8 mouse cellular contexts compared by ENCODE assay signal in the genomic region with DNA sequence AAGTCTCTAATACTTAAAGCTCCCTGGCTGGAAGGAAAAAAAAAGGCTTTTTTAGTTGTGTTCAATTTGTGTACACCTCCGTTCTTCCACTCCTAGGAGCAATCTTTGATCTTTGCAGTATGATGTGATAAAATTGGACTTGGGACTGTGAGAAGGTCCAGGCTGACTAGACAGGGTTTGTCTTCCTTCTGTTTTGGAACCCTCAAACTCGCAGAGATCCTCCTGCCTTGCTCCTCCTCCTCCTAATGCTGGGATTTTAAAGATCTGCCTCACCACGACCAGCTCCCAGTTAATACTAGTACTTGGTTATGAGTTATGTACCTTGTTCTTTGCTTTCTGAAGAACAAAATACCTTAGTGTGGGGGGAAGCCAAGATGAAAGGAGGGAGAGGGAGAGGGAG. TPM values are rescaled to one million over a fixed set of nuclear protein-coding genes. Genes with fewer than 3 reads are reported as not detected.
DNase-seq lines count a peak whose midpoint lies in the region; ATAC-seq and TF ChIP-seq lines count a peak whose summit lies in the region.
"Not testable (repeated sequence)": the region's sequence is repeated elsewhere in the genome, so short reads cannot be mapped to it uniquely, and the experiment has no call there.

No protein-coding gene starts in this region.

- not testable (repeated sequence) for DNase-seq in forebrain, embryonic 11.5 days (ENCODE audit: low spot score); intestine, embryonic 14.5 days (ENCODE audit: low spot score); limb, embryonic 11.5 days (ENCODE audit: low spot score); lung, adult 2 months; stomach, postnatal 0 days (ENCODE audit: low spot score)

- not testable (repeated sequence) for TF ChIP-seq POLR2A in bone marrow macrophage, adult 2 months (IDR thresholded peaks at IDR 0.05; ENCODE audit: borderline replicate concordance, low read depth, low read length); lung, adult 2 months (IDR thresholded peaks at IDR 0.05; ENCODE audit: borderline replicate concordance, extremely low read depth, low read depth, low read length)

- 0 out of 2 replicates have a peak overlapping the region, but pooled peaks have one; percentile 6 for H3K27ac ChIP-seq in bone marrow macrophage, adult 2 months (ENCODE audit: insufficient read depth, low read depth, low read length)
- not testable (repeated sequence) for H3K27ac ChIP-seq in forebrain, embryonic 11.5 days (ENCODE audit: low read depth, low read length); intestine, embryonic 14.5 days (ENCODE audit: low read depth); limb, embryonic 11.5 days (replicated peaks; ENCODE audit: low read depth, low read length); midbrain, embryonic 16.5 days (ENCODE audit: low read length)
- H3K27ac ChIP-seq in heart, embryonic 13.5 days (replicated peaks) = peak overlapping the region; percentile 93; the same call in 1 of the 2 replicates
- peak overlapping the region; percentile 91; the same call in 1 of the 2 replicates for H3K27ac ChIP-seq in stomach, postnatal 0 days (replicated peaks)

- WGBS in forebrain, embryonic 11.5 days = 36% methylated on average over 3 of the region's 3 CpGs
- 31% methylated on average over 3 of the region's 3 CpGs for WGBS in heart, embryonic 13.5 days
- whole genome bisulfite sequencing in intestine, embryonic 14.5 days = 27% methylated on average over 3 of the region's 3 CpGs
- 26% methylated on average over 3 of the region's 3 CpGs for WGBS in limb, embryonic 11.5 days
- WGBS in lung, adult 2 months = 9% methylated on average over 3 of the region's 3 CpGs
- WGBS in midbrain, embryonic 16.5 days = 24% methylated on average over 3 of the region's 3 CpGs
- WGBS in stomach, postnatal 0 days = 22% methylated on average over 3 of the region's 3 CpGs

- H3K9ac ChIP-seq in forebrain, embryonic 11.5 days (ENCODE audit: low read length) = peak overlapping the region; percentile 65; the same call in 1 of the 2 replicates
- H3K9ac ChIP-seq in heart, embryonic 13.5 days = peak overlapping the region; percentile 81
- H3K9ac ChIP-seq in intestine, embryonic 14.5 days (ENCODE audit: low read length); limb, embryonic 11.5 days (ENCODE audit: low read length): not testable (repeated sequence)
- H3K9ac ChIP-seq in midbrain, embryonic 16.5 days (ENCODE audit: low read depth, low read length) = peak overlapping the region; percentile 69; the same call in 1 of the 2 replicates
- peak overlapping the region; percentile 57 for H3K9ac ChIP-seq in stomach, postnatal 0 days (ENCODE audit: low read length)

- H3K9me3 ChIP-seq in forebrain, embryonic 11.5 days (ENCODE audit: control insufficient read depth, low read length); heart, embryonic 13.5 days; intestine, embryonic 14.5 days (ENCODE audit: control insufficient read depth, low read length); limb, embryonic 11.5 days (ENCODE audit: control insufficient read depth, low read length); midbrain, embryonic 16.5 days (replicated peaks; ENCODE audit: control insufficient read depth, low read length, poor library complexity, severe bottlenecking); stomach, postnatal 0 days (ENCODE audit: control insufficient read depth, low read length): not testable (repeated sequence)

- H3K4me1 ChIP-seq in bone marrow macrophage, adult 2 months (ENCODE audit: control insufficient read depth, insufficient read depth, low read length); forebrain, embryonic 11.5 days (replicated peaks; ENCODE audit: control insufficient read depth, insufficient read depth, low read length); intestine, embryonic 14.5 days (replicated peaks; ENCODE audit: control insufficient read depth, insufficient read depth, low read length); limb, embryonic 11.5 days (ENCODE audit: control insufficient read depth, insufficient read depth, low read length); lung, adult 2 months (ENCODE audit: control insufficient read depth, insufficient read depth, low read length); midbrain, embryonic 16.5 days (ENCODE audit: control insufficient read depth, insufficient read depth, low read length); stomach, postnatal 0 days (replicated peaks; ENCODE audit: control insufficient read depth, insufficient read depth): not testable (repeated sequence)
- peaks cover 12% of the 10 kb centered on the region for H3K4me1 ChIP-seq in heart, embryonic 13.5 days

- H3K4me3 ChIP-seq in bone marrow macrophage, adult 2 months (ENCODE audit: insufficient read depth, low read length) = peak overlapping the region; percentile 88
- peak overlapping the region; percentile 42 for H3K4me3 ChIP-seq in forebrain, embryonic 11.5 days (ENCODE audit: low read depth, low read length)
- peak overlapping the region; percentile 65 for H3K4me3 ChIP-seq in heart, embryonic 13.5 days
- peak overlapping the region; percentile 56 for H3K4me3 ChIP-seq in intestine, embryonic 14.5 days (ENCODE audit: low read depth, low read length)
- H3K4me3 ChIP-seq in limb, embryonic 11.5 days (ENCODE audit: low read depth, low read length) = peak overlapping the region; percentile 45
- H3K4me3 ChIP-seq in lung, adult 2 months (replicated peaks; ENCODE audit: extremely low read depth, low read depth, low read length) = peak overlapping the region; percentile 21
- H3K4me3 ChIP-seq in midbrain, embryonic 16.5 days (ENCODE audit: low read depth, low read length) = peak overlapping the region; percentile 43
- peak overlapping the region; percentile 51 for H3K4me3 ChIP-seq in stomach, postnatal 0 days (ENCODE audit: low read depth, low read length)

- H3K27me3 ChIP-seq in forebrain, embryonic 11.5 days (ENCODE audit: control insufficient read depth, insufficient read depth, low read length); heart, embryonic 13.5 days (replicated peaks); intestine, embryonic 14.5 days (replicated peaks; ENCODE audit: control insufficient read depth, insufficient read depth, low read length); limb, embryonic 11.5 days (ENCODE audit: control insufficient read depth, insufficient read depth, low read length); midbrain, embryonic 16.5 days (ENCODE audit: control insufficient read depth, insufficient read depth, low read depth, low read length); stomach, postnatal 0 days (ENCODE audit: control insufficient read depth, insufficient read depth, low read length): not testable (repeated sequence)

- TF ChIP-seq CTCF in bone marrow macrophage, adult 2 months (IDR thresholded peaks at IDR 0.05; ENCODE audit: low read depth, low read length); lung, adult 2 months (IDR thresholded peaks at IDR 0.05; ENCODE audit: insufficient read depth, low read length); stomach, postnatal 0 days (IDR thresholded peaks at IDR 0.05; ENCODE audit: low read depth): not testable (repeated sequence)

- peak overlapping the region; percentile 61 for H3K4me2 ChIP-seq in forebrain, embryonic 11.5 days (ENCODE audit: low read depth, low read length, severe bottlenecking)
- peak overlapping the region; percentile 81 for H3K4me2 ChIP-seq in heart, embryonic 13.5 days
- H3K4me2 ChIP-seq in intestine, embryonic 14.5 days (ENCODE audit: low read length) = peak overlapping the region; percentile 60
- H3K4me2 ChIP-seq in limb, embryonic 11.5 days (ENCODE audit: low read depth, severe bottlenecking) = peak overlapping the region; percentile 54
- peak overlapping the region; percentile 75 for H3K4me2 ChIP-seq in midbrain, embryonic 16.5 days (ENCODE audit: low read length)
- H3K4me2 ChIP-seq in stomach, postnatal 0 days (replicated peaks; ENCODE audit: low read depth) = peak overlapping the region; percentile 69

- not testable (repeated sequence) for ATAC-seq in forebrain, embryonic 11.5 days (replicated peaks; ENCODE audit: low FRiP score); heart, embryonic 13.5 days (ENCODE audit: extremely low read depth, insufficient number of reproducible peaks, low FRiP score, low TSS enrichment); intestine, embryonic 14.5 days (replicated peaks; ENCODE audit: low FRiP score, low TSS enrichment, low read depth); limb, embryonic 11.5 days (ENCODE audit: insufficient number of reproducible peaks, low FRiP score, low TSS enrichment, low read depth); midbrain, embryonic 16.5 days; stomach, postnatal 0 days (ENCODE audit: low FRiP score, low TSS enrichment)

- not testable (repeated sequence) for H3K36me3 ChIP-seq in forebrain, embryonic 11.5 days (ENCODE audit: control insufficient read depth, insufficient read depth, low read length); intestine, embryonic 14.5 days (ENCODE audit: control insufficient read depth, insufficient read depth, low read length); limb, embryonic 11.5 days (ENCODE audit: control insufficient read depth, insufficient read depth, low read length); midbrain, embryonic 16.5 days (ENCODE audit: control insufficient read depth, insufficient read depth, low read length); stomach, postnatal 0 days (ENCODE audit: control insufficient read depth, insufficient read depth, low read length)
- peaks cover 15% of the 10 kb centered on the region for H3K36me3 ChIP-seq in heart, embryonic 13.5 days

- TF ChIP-seq EP300 in stomach, postnatal 0 days (optimal IDR thresholded peaks at IDR 0.05) = not testable (repeated sequence)

RNA-seq across cellular contexts. Expression of a gene that starts 1.2 kb away (rescaled TPM):
- polyA plus RNA-seq in bone marrow macrophage, adult 2 months (2012; ENCODE audit: insufficient read depth, insufficient read length, missing spikeins) = 7.7 and 45.7 TPM in 2 replicates
- not detected in 2 replicates for polyA plus RNA-seq in forebrain, embryonic 11.5 days (2014; fragmentation: Nextera tagmentation; extraction: Ambion mirVana)
- polyA plus RNA-seq in heart, embryonic 13.5 days (2015; fragmentation: Nextera tagmentation; extraction: Ambion mirVana) = not detected in 2 replicates
- polyA plus RNA-seq in intestine, embryonic 14.5 days (2014; fragmentation: Nextera tagmentation; extraction: Ambion mirVana) = not detected in 2 replicates
- polyA plus RNA-seq in limb, embryonic 11.5 days (2014; fragmentation: Nextera tagmentation; extraction: Ambion mirVana) = not detected in 2 replicates
- polyA plus RNA-seq in lung, adult 2 months (2012; rRNA removed) = 20.3 and 46.2 TPM in 2 replicates
- not detected in 2 replicates for polyA plus RNA-seq in midbrain, embryonic 16.5 days (2015; fragmentation: Nextera tagmentation; extraction: Ambion mirVana)
- polyA plus RNA-seq in stomach, postnatal 0 days (2015; fragmentation: Nextera tagmentation; extraction: Ambion mirVana) = not detected in 2 replicates

RNA-seq across cellular contexts. Expression of a gene that starts 10.3 kb away (rescaled TPM):
- polyA plus RNA-seq in bone marrow macrophage, adult 2 months (2012; ENCODE audit: insufficient read depth, insufficient read length, missing spikeins) = 1.7 and 4.5 TPM in 2 replicates
- polyA plus RNA-seq in forebrain, embryonic 11.5 days (2014; fragmentation: Nextera tagmentation; extraction: Ambion mirVana) = 0.24 and 0.39 TPM in 2 replicates
- polyA plus RNA-seq in heart, embryonic 13.5 days (2015; fragmentation: Nextera tagmentation; extraction: Ambion mirVana) = 0.74 TPM in 1 of 2 replicates, not detected in the other
- polyA plus RNA-seq in intestine, embryonic 14.5 days (2014; fragmentation: Nextera tagmentation; extraction: Ambion mirVana) = 0.93 and 1.1 TPM in 2 replicates
- 0.34 and 0.84 TPM in 2 replicates for polyA plus RNA-seq in limb, embryonic 11.5 days (2014; fragmentation: Nextera tagmentation; extraction: Ambion mirVana)
- polyA plus RNA-seq in lung, adult 2 months (2012; rRNA removed) = 0.97 and 1.1 TPM in 2 replicates
- polyA plus RNA-seq in midbrain, embryonic 16.5 days (2015; fragmentation: Nextera tagmentation; extraction: Ambion mirVana) = 1.1 and 1.3 TPM in 2 replicates
- 0.33 and 0.40 TPM in 2 replicates for polyA plus RNA-seq in stomach, postnatal 0 days (2015; fragmentation: Nextera tagmentation; extraction: Ambion mirVana)

RNA-seq across cellular contexts. Expression of a gene that starts 14.6 kb away (rescaled TPM):
- polyA plus RNA-seq in bone marrow macrophage, adult 2 months (2012; ENCODE audit: insufficient read depth, insufficient read length, missing spikeins) = 219 and 232 TPM in 2 replicates
- 64.9 and 69.6 TPM in 2 replicates for polyA plus RNA-seq in forebrain, embryonic 11.5 days (2014; fragmentation: Nextera tagmentation; extraction: Ambion mirVana)
- 36.5 and 41.3 TPM in 2 replicates for polyA plus RNA-seq in heart, embryonic 13.5 days (2015; fragmentation: Nextera tagmentation; extraction: Ambion mirVana)
- polyA plus RNA-seq in intestine, embryonic 14.5 days (2014; fragmentation: Nextera tagmentation; extraction: Ambion mirVana) = 75.2 TPM in 2 replicates
- polyA plus RNA-seq in limb, embryonic 11.5 days (2014; fragmentation: Nextera tagmentation; extraction: Ambion mirVana) = 78.4 and 86.1 TPM in 2 replicates
- polyA plus RNA-seq in lung, adult 2 months (2012; rRNA removed) = 35.3 and 37.0 TPM in 2 replicates
- 20.8 and 22.8 TPM in 2 replicates for polyA plus RNA-seq in midbrain, embryonic 16.5 days (2015; fragmentation: Nextera tagmentation; extraction: Ambion mirVana)
- polyA plus RNA-seq in stomach, postnatal 0 days (2015; fragmentation: Nextera tagmentation; extraction: Ambion mirVana) = 44.7 and 48.6 TPM in 2 replicates

RNA-seq across cellular contexts. Expression of a gene that starts 14.9 kb away (rescaled TPM):
- polyA plus RNA-seq in bone marrow macrophage, adult 2 months (2012; ENCODE audit: insufficient read depth, insufficient read length, missing spikeins) = 131 and 158 TPM in 2 replicates
- 54.4 and 67.3 TPM in 2 replicates for polyA plus RNA-seq in forebrain, embryonic 11.5 days (2014; fragmentation: Nextera tagmentation; extraction: Ambion mirVana)
- 34.9 and 38.2 TPM in 2 replicates for polyA plus RNA-seq in heart, embryonic 13.5 days (2015; fragmentation: Nextera tagmentation; extraction: Ambion mirVana)
- polyA plus RNA-seq in intestine, embryonic 14.5 days (2014; fragmentation: Nextera tagmentation; extraction: Ambion mirVana) = 55.8 and 56.9 TPM in 2 replicates
- 47.3 and 52.8 TPM in 2 replicates for polyA plus RNA-seq in limb, embryonic 11.5 days (2014; fragmentation: Nextera tagmentation; extraction: Ambion mirVana)
- 99.1 and 111 TPM in 2 replicates for polyA plus RNA-seq in lung, adult 2 months (2012; rRNA removed)
- polyA plus RNA-seq in midbrain, embryonic 16.5 days (2015; fragmentation: Nextera tagmentation; extraction: Ambion mirVana) = 95.0 and 99.5 TPM in 2 replicates
- 38.3 and 42.7 TPM in 2 replicates for polyA plus RNA-seq in stomach, postnatal 0 days (2015; fragmentation: Nextera tagmentation; extraction: Ambion mirVana)

RNA-seq across cellular contexts. Expression of a gene that starts 20.8 kb away (rescaled TPM):
- 16.7 and 21.3 TPM in 2 replicates for polyA plus RNA-seq in bone marrow macrophage, adult 2 months (2012; ENCODE audit: insufficient read depth, insufficient read length, missing spikeins)
- polyA plus RNA-seq in forebrain, embryonic 11.5 days (2014; fragmentation: Nextera tagmentation; extraction: Ambion mirVana) = 399 and 410 TPM in 2 replicates
- polyA plus RNA-seq in heart, embryonic 13.5 days (2015; fragmentation: Nextera tagmentation; extraction: Ambion mirVana) = 148 TPM in 2 replicates
- 291 and 302 TPM in 2 replicates for polyA plus RNA-seq in intestine, embryonic 14.5 days (2014; fragmentation: Nextera tagmentation; extraction: Ambion mirVana)
- 447 and 466 TPM in 2 replicates for polyA plus RNA-seq in limb, embryonic 11.5 days (2014; fragmentation: Nextera tagmentation; extraction: Ambion mirVana)
- 12.0 and 23.2 TPM in 2 replicates for polyA plus RNA-seq in lung, adult 2 months (2012; rRNA removed)
- polyA plus RNA-seq in midbrain, embryonic 16.5 days (2015; fragmentation: Nextera tagmentation; extraction: Ambion mirVana) = 173 and 193 TPM in 2 replicates
- 92.1 and 100.0 TPM in 2 replicates for polyA plus RNA-seq in stomach, postnatal 0 days (2015; fragmentation: Nextera tagmentation; extraction: Ambion mirVana)

Comparison
In these comparisons a context has a peak if more than half of its experiments do, and no peak if none do; other contexts are left out.
1. H3K4me3 ChIP-seq: peak in every context shown above with its lines; median percentile 88 in bone marrow macrophage, adult 2 months; 65 in heart, embryonic 13.5 days; 56 in intestine, embryonic 14.5 days; 51 in stomach, postnatal 0 days; 45 in limb, embryonic 11.5 days; 43 in midbrain, embryonic 16.5 days; 42 in forebrain, embryonic 11.5 days; 21 in lung, adult 2 months.